Mouse (Mus musculus): ENCODE measurements around the gene Noc2l. TPM values are rescaled to one million over a fixed set of nuclear protein-coding genes. Genes with fewer than 3 reads are reported as not detected.

Noc2l gene
- polyA plus RNA-seq (2015; fragmentation: Nextera tagmentation; extraction: Ambion mirVana): 85.8 and 90.3 TPM in 2 replicates

DNA sequence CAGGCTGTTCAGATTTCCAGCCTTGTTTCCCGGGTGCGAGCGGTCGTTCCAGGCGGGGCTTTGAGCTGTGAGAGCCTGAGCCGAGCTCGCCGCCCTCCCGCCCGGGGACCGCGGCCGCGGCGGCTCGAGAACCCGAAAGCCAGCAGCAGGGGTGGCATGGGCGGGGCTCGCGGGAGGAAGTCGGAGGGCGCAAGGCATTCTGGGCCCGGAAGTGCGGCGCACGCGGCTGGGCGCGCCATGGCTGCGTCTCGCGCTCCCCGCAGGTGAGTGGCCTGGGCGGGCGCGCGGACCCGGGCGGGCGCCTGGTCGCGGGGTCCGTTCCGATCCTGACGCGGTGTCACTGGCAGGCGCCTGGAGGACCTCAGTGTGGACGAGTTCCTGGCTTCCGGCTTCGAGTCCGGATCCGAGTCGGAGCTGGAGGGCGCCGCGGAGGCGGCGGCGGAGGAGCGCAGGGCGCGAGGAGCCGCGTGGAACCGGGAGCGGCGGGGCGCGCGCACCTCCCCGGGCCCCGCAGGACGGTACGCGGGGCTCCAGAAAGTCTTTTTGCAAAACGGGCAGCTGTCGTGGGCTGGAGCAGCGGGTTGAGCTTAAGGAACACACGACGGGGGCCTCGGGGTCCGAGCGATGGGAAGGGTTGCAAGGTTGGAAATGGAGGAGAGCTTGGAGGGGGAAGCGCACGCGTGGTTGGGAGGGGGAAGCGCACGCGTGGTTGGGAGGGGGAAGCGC lies at the start of gene Noc2l:
Gene Noc2l, plus strand, starts transcription at position 203 of the 726 bp plus-strand sequence.
- Histone ChIP-seq H3K9ac (peak within 1 kb of the TSS; percentile 88), H3K4me1 (peaks cover 29% of the 10 kb centered on the region), H3K4me3 (replicated peaks) (peak within 1 kb of the TSS; percentile 97), H3K4me2 (peak within 1 kb of the TSS; percentile 92), H3K36me3 (peaks cover 62% of the 10 kb centered on the region), H3K27me3 (no peaks in the 10 kb centered on the region), H3K27ac (peak within 1 kb of the TSS; percentile 98), H3K9me3 (replicated peaks) (no peaks in the 10 kb centered on the region)
- WGBS: under 1% methylated on average over 90 of the region's 90 CpGs
- peak; percentile 91 for ATAC-seq (replicated peaks; ENCODE audit: low FRiP score)

DNA sequence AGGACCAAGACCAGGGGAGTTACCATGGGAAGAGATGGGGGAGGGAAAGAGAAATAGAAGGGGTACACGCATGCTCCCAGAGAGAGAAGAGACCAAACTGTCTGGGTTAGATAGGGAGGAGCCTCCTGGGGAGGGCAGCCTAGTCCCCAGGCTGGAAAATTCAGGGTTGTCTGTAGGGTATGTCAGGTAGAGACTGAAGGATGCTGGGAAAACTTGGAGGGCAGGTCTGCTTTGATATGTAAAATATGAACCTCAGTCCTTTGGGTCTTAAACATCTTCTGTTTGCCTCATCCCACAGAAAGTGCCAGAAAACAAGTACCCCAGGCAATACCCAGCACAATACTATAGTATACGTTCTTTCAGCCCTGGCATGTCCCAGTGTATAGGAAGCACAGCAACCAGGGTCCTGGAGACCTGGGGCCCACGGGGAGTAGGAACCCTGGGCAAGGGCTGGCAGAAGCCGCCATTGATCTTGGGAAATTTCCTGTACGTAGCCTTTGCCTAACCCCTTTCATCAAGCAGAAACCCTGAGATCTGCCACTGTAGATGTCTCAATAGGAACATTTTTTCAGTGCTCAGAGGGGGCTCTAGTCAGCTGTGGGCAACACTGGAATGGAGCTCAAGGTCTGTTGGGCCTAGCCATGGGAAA lies 47.5 kb upstream of the Noc2l start:
- Histone ChIP-seq H3K36me3 (peaks cover 51% of the 10 kb centered on the region), H3K27me3 (no peaks in the 10 kb centered on the region), H3K27ac (peak overlapping the region; percentile 87), H3K4me2 (peak overlapping the region; percentile 38), H3K4me1 (peaks cover 89% of the 10 kb centered on the region), H3K9me3 (replicated peaks) (no peaks in the 10 kb centered on the region), H3K9ac (no peak overlapping the region), H3K4me3 (replicated peaks) (no peak overlapping the region)
- ATAC-seq (replicated peaks; ENCODE audit: low FRiP score): peak; percentile 3; the same call in 1 of the 2 replicates
- 70% methylated on average over 5 of the region's 5 CpGs for WGBS

DNA sequence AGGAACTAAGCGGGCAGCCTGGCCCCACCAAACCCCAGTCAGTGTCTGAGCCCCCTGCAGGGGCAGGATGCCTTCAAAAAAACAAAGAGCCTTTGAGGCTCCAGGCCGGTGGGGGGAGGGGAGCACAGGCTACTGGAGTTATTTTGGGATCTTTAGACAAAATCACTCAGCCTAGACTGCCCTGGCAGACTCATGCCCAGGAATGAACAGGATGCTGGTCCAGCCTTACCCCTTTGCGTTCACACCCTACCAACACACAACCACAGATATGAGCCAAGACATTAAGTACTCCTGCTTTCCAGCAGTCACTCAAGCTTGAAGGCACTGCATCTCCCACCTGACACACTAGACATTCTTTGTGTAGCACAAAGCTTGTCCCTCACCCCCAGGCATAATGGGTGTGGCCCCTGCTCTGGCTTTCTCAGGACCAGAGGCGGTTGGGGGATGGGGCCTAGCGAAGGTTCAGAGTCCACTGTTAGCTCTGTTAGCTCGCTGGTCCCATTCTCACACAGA lies 46.9 kb upstream of the Noc2l start:
- H3K4me2 ChIP-seq: peak overlapping the region; percentile 38
- H3K9ac ChIP-seq: no peak overlapping the region
- H3K4me1 ChIP-seq: peaks cover 95% of the 10 kb centered on the region
- peak; percentile 64 for ATAC-seq (replicated peaks; ENCODE audit: low FRiP score)
- WGBS: 29% methylated on average over 6 of the region's 6 CpGs
- no peak overlapping the region for H3K4me3 ChIP-seq (replicated peaks)
- peak overlapping the region; percentile 87 for H3K27ac ChIP-seq
- H3K9me3 ChIP-seq (replicated peaks): no peaks in the 10 kb centered on the region
- peaks cover 46% of the 10 kb centered on the region for H3K36me3 ChIP-seq
- no peaks in the 10 kb centered on the region for H3K27me3 ChIP-seq

DNA sequence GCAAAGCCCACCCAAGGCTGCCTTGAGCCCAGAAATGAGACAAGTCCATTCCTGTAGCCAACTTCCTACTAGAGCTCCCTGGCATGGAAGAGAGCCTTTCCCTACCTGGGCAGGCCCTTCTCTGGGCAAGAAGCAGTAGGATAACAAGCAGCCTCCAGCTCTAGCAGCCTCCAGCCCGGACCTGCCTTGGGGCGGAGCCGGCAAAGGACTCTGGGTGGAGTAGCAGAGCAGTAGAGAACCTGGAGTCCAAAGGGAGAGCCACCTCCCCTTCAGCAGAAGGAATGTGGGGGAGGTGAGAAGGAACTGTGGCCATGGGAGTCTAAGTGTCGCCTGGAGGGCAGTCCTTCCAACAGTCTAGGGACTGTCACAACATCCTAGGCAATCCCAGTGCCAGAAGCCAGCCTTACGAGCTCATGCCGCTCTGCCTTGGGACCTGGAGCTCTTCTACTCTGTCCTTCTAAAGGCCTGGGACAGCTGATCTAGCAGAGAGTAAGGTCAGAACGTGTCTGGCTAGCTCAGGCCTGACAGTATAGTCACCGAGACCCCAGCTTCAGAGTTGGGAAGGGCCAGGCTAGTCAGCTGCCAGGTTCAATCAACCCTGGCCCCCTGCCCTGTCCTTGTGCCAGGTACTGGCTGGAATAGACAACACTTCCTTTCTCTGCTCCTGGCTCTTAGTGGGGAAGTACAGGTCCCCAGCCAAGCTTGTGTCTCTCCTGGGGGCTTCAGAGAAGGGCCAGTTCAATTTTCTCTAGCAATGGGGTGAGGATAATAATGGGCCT lies 43.2 kb upstream of the Noc2l start:
- peak overlapping the region; percentile 92 for H3K27ac ChIP-seq
- no peak overlapping the region for H3K4me3 ChIP-seq (replicated peaks)
- peaks cover 91% of the 10 kb centered on the region for H3K4me1 ChIP-seq
- no peaks in the 10 kb centered on the region for H3K9me3 ChIP-seq (replicated peaks)
- ATAC-seq (replicated peaks; ENCODE audit: low FRiP score): peak; percentile 16
- no peaks in the 10 kb centered on the region for H3K27me3 ChIP-seq
- 32% methylated on average over 8 of the region's 8 CpGs for WGBS
- H3K36me3 ChIP-seq: peaks cover 35% of the 10 kb centered on the region
- H3K4me2 ChIP-seq: peak overlapping the region; percentile 30
- H3K9ac ChIP-seq: 0 out of 2 replicates have a peak overlapping the region, but pooled peaks have one; percentile 21

DNA sequence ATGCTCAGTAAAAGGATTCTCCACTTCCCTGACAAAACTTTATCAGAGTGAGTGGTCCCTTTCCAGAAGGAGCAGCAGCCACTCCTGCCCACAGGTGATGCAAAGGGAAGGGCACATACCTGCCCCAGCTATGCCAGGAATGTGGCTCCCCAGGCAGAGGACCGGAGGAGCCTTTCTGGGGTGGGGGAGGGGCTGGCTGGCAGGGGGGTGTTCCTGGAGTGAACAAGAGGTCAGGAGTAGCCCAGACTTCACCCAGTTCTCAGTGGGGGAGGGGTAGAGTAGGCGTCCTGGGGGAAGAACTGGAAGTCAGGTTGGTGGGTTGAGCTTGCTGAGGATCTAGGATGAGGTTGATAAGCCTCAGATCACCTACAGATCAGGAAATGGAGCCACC lies 42.6 kb upstream of the Noc2l start:
- no peaks in the 10 kb centered on the region for H3K27me3 ChIP-seq
- 0 out of 2 replicates have a peak overlapping the region, but pooled peaks have one; percentile 21 for H3K9ac ChIP-seq
- peaks cover 85% of the 10 kb centered on the region for H3K4me1 ChIP-seq
- ATAC-seq (replicated peaks; ENCODE audit: low FRiP score): no peak
- H3K4me2 ChIP-seq: peak overlapping the region; percentile 90
- peak overlapping the region; percentile 92 for H3K27ac ChIP-seq
- H3K4me3 ChIP-seq (replicated peaks): 0 out of 2 replicates have a peak overlapping the region, but pooled peaks have one; percentile 3
- H3K36me3 ChIP-seq: peaks cover 35% of the 10 kb centered on the region
- H3K9me3 ChIP-seq (replicated peaks): no peaks in the 10 kb centered on the region
- 5% methylated on average over 2 of the region's 2 CpGs for WGBS

DNA sequence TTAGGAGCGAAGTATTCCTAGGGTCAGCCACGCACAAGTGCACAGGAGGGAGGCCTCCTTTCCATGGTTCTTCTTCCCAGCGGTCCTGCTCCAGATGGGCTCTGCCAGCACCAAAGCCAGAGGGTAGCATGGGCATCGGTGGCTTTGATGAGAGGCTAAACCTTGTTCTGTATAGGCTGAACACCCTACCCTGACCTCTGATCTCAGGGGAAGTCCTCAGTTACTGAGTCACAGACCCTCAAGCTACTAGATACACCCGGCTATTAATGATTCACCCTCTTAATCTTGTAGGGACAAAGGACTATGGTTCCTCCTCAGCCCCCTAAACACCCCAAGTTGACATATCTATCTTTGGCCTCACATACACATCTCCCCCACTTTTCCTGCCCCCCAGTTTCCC lies 41.9 kb upstream of the Noc2l start:
- peaks cover 35% of the 10 kb centered on the region for H3K36me3 ChIP-seq
- H3K4me3 ChIP-seq (replicated peaks): peak overlapping the region; percentile 97; the same call in 1 of the 2 replicates
- no peaks in the 10 kb centered on the region for H3K9me3 ChIP-seq (replicated peaks)
- no peaks in the 10 kb centered on the region for H3K27me3 ChIP-seq
- H3K9ac ChIP-seq: no peak overlapping the region
- peak overlapping the region; percentile 92 for H3K27ac ChIP-seq
- ATAC-seq (replicated peaks; ENCODE audit: low FRiP score): no peak
- peak overlapping the region; percentile 90 for H3K4me2 ChIP-seq
- peaks cover 82% of the 10 kb centered on the region for H3K4me1 ChIP-seq
- 73% methylated on average over 5 of the region's 5 CpGs for WGBS

DNA sequence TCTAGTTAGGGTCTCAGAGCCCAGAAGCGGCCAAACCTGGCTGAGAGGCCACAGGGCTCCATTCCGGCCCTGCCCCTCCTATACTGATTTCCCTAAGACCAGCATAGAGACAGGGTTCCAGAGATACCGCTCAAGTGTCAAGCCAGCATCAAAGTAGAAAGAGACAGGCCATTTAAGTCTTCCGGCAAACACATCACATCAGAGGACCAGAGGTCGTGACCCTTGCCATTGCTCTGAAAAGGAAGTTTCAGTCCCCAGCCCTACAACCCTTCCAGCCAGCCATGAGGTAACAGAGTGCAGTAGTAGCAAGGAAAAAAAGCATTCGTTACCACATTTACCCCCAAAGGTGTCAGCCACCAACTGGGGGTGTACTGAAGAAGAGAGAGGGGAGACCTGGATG lies 41.5 kb upstream of the Noc2l start:
- 48% methylated on average over 6 of the region's 6 CpGs for WGBS
- H3K4me1 ChIP-seq: peaks cover 80% of the 10 kb centered on the region

DNA sequence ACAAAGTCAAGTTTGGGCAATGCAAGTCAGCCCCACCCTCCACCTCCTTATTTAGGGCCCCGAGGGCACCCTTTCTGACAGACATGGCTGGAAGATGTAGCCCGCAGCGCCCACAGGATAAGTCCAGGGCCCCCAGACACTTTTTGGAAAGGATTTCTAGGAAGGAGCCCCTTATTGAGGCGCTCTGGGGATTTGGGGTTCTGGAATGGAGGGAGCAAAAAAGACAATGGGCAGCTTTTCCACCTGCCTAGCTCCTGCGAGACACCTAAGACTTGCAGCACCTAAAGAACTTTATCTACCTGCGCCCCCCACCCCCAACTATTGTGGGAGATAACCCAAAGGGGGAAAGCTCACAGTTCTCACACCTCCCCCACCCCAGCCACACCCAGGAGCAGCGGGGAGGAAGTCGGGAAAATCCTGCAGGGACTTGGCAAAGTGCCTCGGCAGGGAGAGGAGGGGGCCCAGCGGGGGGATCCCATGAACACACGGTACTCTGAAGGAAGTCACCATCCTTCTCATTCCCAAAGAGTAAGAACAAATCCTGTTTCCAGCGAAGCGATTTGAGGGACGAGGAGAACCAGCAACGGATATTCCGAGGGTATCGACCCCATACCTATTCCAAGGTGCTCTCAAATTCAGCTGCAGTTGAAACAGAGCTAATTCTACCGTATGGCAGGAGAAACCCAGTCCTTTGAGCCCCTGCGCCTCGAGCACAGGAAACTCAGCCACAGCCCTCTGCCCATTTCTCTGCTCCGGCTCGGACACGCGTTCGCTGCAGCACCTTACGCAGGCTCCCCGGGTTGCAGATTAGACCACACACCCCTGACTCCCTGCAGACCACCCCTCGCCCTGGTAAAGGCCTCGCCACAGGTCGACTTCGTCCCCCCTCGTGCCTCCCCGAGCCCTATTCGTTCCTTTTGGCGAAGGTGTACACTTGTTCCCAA lies 39.6 kb upstream of the Noc2l start:
- peak overlapping the region; percentile 97 for H3K4me3 ChIP-seq (replicated peaks)
- peak overlapping the region; percentile 92 for H3K27ac ChIP-seq
- no peaks in the 10 kb centered on the region for H3K9me3 ChIP-seq (replicated peaks)
- WGBS: 3% methylated on average over 35 of the region's 35 CpGs
- H3K36me3 ChIP-seq: peaks cover 18% of the 10 kb centered on the region
- peak overlapping the region; percentile 90 for H3K4me2 ChIP-seq
- peaks cover 64% of the 10 kb centered on the region for H3K4me1 ChIP-seq
- peak overlapping the region; percentile 96 for H3K9ac ChIP-seq
- ATAC-seq (replicated peaks; ENCODE audit: low FRiP score): no peak
- no peaks in the 10 kb centered on the region for H3K27me3 ChIP-seq

More for the DNA sequence above, 41.5 kb upstream of the Noc2l start:
- Histone ChIP-seq H3K27ac (peak overlapping the region; percentile 92), H3K4me3 (replicated peaks) (peak overlapping the region; percentile 97), H3K9me3 (replicated peaks) (no peaks in the 10 kb centered on the region), H3K9ac (no peak overlapping the region), H3K27me3 (no peaks in the 10 kb centered on the region), H3K4me2 (peak overlapping the region; percentile 90), H3K36me3 (peaks cover 35% of the 10 kb centered on the region)
- no peak for ATAC-seq (replicated peaks; ENCODE audit: low FRiP score)

DNA sequence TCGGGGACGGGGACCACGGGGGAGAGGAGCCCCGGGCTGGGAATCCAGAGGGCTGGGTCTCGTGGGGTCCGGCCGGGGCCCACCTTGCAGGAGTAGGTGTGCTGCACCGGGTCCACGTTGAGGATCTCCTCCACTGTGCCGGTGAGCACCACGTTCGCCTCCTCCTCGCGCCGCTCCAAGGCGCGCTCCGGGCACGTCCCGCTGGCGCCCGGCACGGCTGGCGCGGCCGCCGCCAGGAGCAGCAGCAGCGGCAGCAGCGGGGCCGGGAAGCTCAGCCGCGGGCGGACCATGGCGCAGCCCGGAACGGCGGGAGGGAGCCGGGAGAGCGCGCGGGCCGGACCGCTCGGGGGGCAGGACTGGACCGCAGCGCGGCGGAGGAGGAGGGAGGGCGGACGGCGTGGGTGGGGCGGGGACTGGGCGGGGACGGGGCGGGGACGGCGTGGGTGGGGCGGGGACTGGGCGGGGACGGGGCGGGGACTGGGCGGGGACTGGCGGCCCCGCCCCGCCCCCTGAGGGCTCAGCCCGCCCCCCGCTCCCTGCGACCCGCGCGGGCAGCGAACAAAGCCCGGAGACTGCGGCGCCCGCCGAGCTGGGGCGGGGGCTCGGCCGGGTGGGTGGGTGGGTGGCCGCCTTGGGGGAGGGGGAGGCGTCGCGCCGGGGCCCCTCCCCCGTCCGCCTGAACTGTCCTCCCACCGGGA lies 38.5 kb upstream of the Noc2l start, which contains the start of gene Agrn:
Gene Agrn, minus strand, starts transcription at position 358 of the 698 bp plus-strand sequence.
- Histone ChIP-seq H3K27me3 (0 out of 2 replicates have a peak, but pooled peaks cover 2% of the 10 kb centered on the region), H3K9ac (peak within 1 kb of the TSS; percentile 96), H3K4me3 (replicated peaks) (peak within 1 kb of the TSS; percentile 97), H3K27ac (peak within 1 kb of the TSS; percentile 97), H3K4me2 (peak within 1 kb of the TSS; percentile 90), H3K36me3 (peaks cover 8% of the 10 kb centered on the region; the same call in 1 of the 2 replicates), H3K4me1 (peaks cover 54% of the 10 kb centered on the region), H3K9me3 (replicated peaks) (no peaks in the 10 kb centered on the region)
- WGBS: 1% methylated on average over 29 of the region's 88 CpGs
- peak; percentile 83 for ATAC-seq (replicated peaks; ENCODE audit: low FRiP score)

DNA sequence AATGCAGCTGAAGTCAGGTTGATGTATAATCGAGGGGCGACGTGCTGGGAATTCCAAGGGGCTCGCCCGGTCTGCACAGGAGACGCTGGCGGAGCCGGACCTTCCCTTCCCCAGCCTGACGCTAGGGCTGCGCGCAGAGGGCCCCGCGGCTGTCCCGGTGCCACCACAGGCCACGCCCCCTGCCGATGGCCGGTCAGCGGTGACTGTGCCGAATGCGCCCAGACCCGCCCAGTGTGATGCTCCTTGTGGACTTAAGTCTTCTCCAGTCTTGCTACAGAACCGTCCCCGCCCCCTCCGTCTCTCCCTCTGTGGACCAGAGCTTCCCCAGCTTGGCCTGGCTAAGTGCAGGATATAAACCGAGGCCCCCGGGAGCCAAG lies 38.0 kb upstream of the Noc2l start:
- ATAC-seq (replicated peaks; ENCODE audit: low FRiP score): peak; percentile 93
- peak overlapping the region; percentile 90 for H3K4me2 ChIP-seq
- H3K9me3 ChIP-seq (replicated peaks): no peaks in the 10 kb centered on the region
- peaks cover 54% of the 10 kb centered on the region for H3K4me1 ChIP-seq
- peak overlapping the region; percentile 43 for H3K9ac ChIP-seq
- peak overlapping the region; percentile 97 for H3K27ac ChIP-seq
- 0 out of 2 replicates have a peak, but pooled peaks cover 2% of the 10 kb centered on the region for H3K27me3 ChIP-seq
- 0% methylated on average over 26 of the region's 26 CpGs for WGBS
- H3K4me3 ChIP-seq (replicated peaks): peak overlapping the region; percentile 97
- peaks cover 8% of the 10 kb centered on the region; the same call in 1 of the 2 replicates for H3K36me3 ChIP-seq

Measured in kidney, embryonic 15.5 days (tissue).